Mouse (Mus musculus) bone marrow macrophage, adult 2 months (primary cell): ENCODE data around the gene Atp5d. TPM values are rescaled to one million over a fixed set of nuclear protein-coding genes. Genes with fewer than 3 reads are reported as not detected.

Experiments
- H3K27ac ChIP-seq: 2 replicates; pipeline ENCODE4 v1.5.1; 2012; ENCODE audit warnings: low read depth, low read length; ENCODE audit not compliant: insufficient read depth
- H3K4me1 ChIP-seq: 2 replicates; pipeline ENCODE4 v1.6.1; 2012; ENCODE audit warnings: low read length; ENCODE audit not compliant: control insufficient read depth, insufficient read depth
- H3K4me3 ChIP-seq: 2 replicates; pipeline ENCODE4 v1.5.1; 2012; ENCODE audit warnings: mild to moderate bottlenecking, low read length, moderate library complexity; ENCODE audit not compliant: insufficient read depth
- CTCF ChIP-seq: IDR thresholded peaks from 2 replicates; pipeline ENCODE4 v1.5.1; 2012; ENCODE audit warnings: low read depth, mild to moderate bottlenecking, low read length, moderate library complexity
- POLR2A ChIP-seq: IDR thresholded peaks from 2 replicates; pipeline ENCODE4 v1.6.1; 2012; ENCODE audit warnings: mild to moderate bottlenecking, low read depth, low read length, borderline replicate concordance
- polyA plus RNA-seq: library from polyadenylated mRNA; stranded (reverse); fragments of >200 nt; gene quantifications from 2 replicates; pipeline ENCODE4 v1.2.4, GENCODE M21; 2012; ENCODE audit not compliant: missing spikeins, insufficient read depth, insufficient read length

Atp5d gene
- polyA plus RNA-seq, 1 experiment: 198 TPM

DNA sequence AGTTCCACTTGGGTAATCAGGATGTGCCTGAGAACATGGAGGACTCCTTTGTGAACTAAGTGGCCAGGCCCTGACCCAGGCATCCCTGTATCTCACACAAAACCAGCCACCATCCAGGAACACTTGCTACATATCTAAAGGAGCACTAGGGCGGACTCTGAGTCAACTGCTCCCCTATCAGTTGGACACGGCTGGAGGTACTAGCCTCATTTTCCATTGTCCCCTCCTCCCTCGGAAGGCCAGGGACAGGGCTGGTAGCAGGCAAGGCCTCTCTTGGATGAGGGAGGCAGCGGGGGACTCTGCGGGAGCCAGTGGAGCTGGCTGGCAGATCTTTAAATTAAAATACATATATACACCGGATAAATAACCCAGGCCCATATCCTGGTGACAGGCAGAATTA is 55.5 kb downstream of the Atp5d start:
- TF ChIP-seq POLR2A (no peak), CTCF (no peak)
- H3K4me1 ChIP-seq: no peaks in the 10 kb centered on the region; the same call in 1 of the 2 replicates
- H3K27ac ChIP-seq: no peak overlapping the region
- no peak overlapping the region for H3K4me3 ChIP-seq

DNA sequence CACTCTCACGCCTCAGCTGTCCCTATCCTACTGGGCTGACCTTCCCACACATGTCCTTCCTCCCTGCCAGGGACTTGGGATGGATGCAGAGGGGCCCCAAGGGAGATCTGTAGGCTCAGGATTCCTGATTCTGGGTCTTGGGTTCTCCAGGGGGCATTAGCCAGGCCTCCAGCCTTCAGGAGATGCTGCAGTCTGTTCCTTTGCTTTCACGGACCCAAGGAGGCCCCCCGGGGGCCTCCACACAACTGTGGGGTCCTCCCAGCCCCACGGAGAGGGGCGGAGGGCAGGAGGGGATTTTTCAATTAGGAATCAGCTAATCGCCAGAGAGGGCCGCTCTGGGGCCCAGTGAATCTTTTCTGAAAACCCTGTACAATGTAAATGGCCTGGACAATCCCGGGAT is 56.0 kb downstream of the Atp5d start:
- H3K4me1 ChIP-seq: no peaks in the 10 kb centered on the region; the same call in 1 of the 2 replicates
- TF ChIP-seq POLR2A: no peak
- no peak for TF ChIP-seq CTCF
- no peak overlapping the region for H3K4me3 ChIP-seq
- H3K27ac ChIP-seq: no peak overlapping the region

Other genes with a start within 250 kb of the Atp5d start
- gene Cfd, start 247.8 kb upstream of the Atp5d start, polyA plus RNA-seq: 1.3 TPM in 1 of 2 replicates, not detected in the other
- gene Med16, start 229.7 kb upstream of the Atp5d start, polyA plus RNA-seq: 14.6 and 19.3 TPM in 2 replicates
- gene Gm26602, start 227.8 kb upstream of the Atp5d start, polyA plus RNA-seq: not detected in 2 replicates
- 0.67 and 0.71 TPM in 2 replicates for gene Kiss1r, start 221.7 kb upstream of the Atp5d start, polyA plus RNA-seq
- gene R3hdm4, start 217.4 kb upstream of the Atp5d start, polyA plus RNA-seq: 87.2 and 90.4 TPM in 2 replicates
- gene Arid3a, start 211.6 kb upstream of the Atp5d start, polyA plus RNA-seq: 15.4 and 17.8 TPM in 2 replicates
- 32.2 and 35.8 TPM in 2 replicates for gene Wdr18, start 178.5 kb upstream of the Atp5d start, polyA plus RNA-seq
- 0.65 and 0.91 TPM in 2 replicates for gene Grin3b, start 167.9 kb upstream of the Atp5d start, polyA plus RNA-seq
- gene Tmem259, start 154.3 kb upstream of the Atp5d start, polyA plus RNA-seq: 86.5 and 101 TPM in 2 replicates
- gene Cnn2, start 150.0 kb upstream of the Atp5d start, polyA plus RNA-seq: 37.5 and 41.5 TPM in 2 replicates
- gene Abca7, start 142.1 kb upstream of the Atp5d start, polyA plus RNA-seq: 24.6 and 27.5 TPM in 2 replicates
- 218 TPM in 2 replicates for gene Arhgap45, start 122.0 kb upstream of the Atp5d start, polyA plus RNA-seq
- 53.0 and 55.5 TPM in 2 replicates for gene Polr2e, start 98.8 kb upstream of the Atp5d start, polyA plus RNA-seq
- 311 and 322 TPM in 2 replicates for gene Gpx4, start 91.5 kb upstream of the Atp5d start, polyA plus RNA-seq
- gene Sbno2, start 33.1 kb upstream of the Atp5d start, polyA plus RNA-seq: 54.5 and 55.8 TPM in 2 replicates
- 104 TPM in 2 replicates for gene Stk11, start 22.8 kb upstream of the Atp5d start, polyA plus RNA-seq
- 2.0 and 2.9 TPM in 2 replicates for gene Cbarp, start 2.2 kb downstream of the Atp5d start, polyA plus RNA-seq
- gene Midn, start 9.6 kb downstream of the Atp5d start, polyA plus RNA-seq: 32.9 and 40.5 TPM in 2 replicates
- 48.0 and 49.8 TPM in 2 replicates for gene Cirbp, start 27.4 kb downstream of the Atp5d start, polyA plus RNA-seq
- gene 1600002K03Rik, start 34.3 kb downstream of the Atp5d start, polyA plus RNA-seq: 22.7 and 23.9 TPM in 2 replicates
- 0.51 and 1.0 TPM in 2 replicates for gene Efna2, start 40.9 kb downstream of the Atp5d start, polyA plus RNA-seq
- gene Mum1, start 87.8 kb downstream of the Atp5d start, polyA plus RNA-seq: 27.2 and 36.2 TPM in 2 replicates
- 104 and 108 TPM in 2 replicates for gene Ndufs7, start 110.5 kb downstream of the Atp5d start, polyA plus RNA-seq
- 19.5 and 26.3 TPM in 2 replicates for gene Gamt, start 122.4 kb downstream of the Atp5d start, polyA plus RNA-seq
- 103 and 109 TPM in 2 replicates for gene Dazap1, start 122.9 kb downstream of the Atp5d start, polyA plus RNA-seq
- gene Rps15, start 153.8 kb downstream of the Atp5d start, polyA plus RNA-seq: 1,336 and 1,616 TPM in 2 replicates
- gene Apc2, start 157.3 kb downstream of the Atp5d start, polyA plus RNA-seq: 0.25 and 0.81 TPM in 2 replicates
- gene 2310011J03Rik, start 181.9 kb downstream of the Atp5d start, polyA plus RNA-seq: 38.8 and 39.3 TPM in 2 replicates
- 2.2 and 2.5 TPM in 2 replicates for gene Pcsk4, start 190.9 kb downstream of the Atp5d start, polyA plus RNA-seq
- gene Reep6, start 191.3 kb downstream of the Atp5d start, polyA plus RNA-seq: 1.5 TPM in 1 of 2 replicates, not detected in the other
- 7.6 and 8.8 TPM in 2 replicates for gene Adamtsl5, start 209.8 kb downstream of the Atp5d start, polyA plus RNA-seq
- gene Plk5, start 217.8 kb downstream of the Atp5d start, polyA plus RNA-seq: not detected in 2 replicates
- gene Mex3d, start 249.0 kb downstream of the Atp5d start, polyA plus RNA-seq: 5.8 and 8.3 TPM in 2 replicates